Mouse (Mus musculus) kidney, embryonic 15.5 days (tissue): ENCODE data around the gene Klhl26. TPM values are rescaled to one million over a fixed set of nuclear protein-coding genes. Genes with fewer than 3 reads are reported as not detected.
A peak's percentile ranks its signal among the peaks of the same experiment; 100 is the strongest.

Experiments used
- ATAC-seq: fragments of 200-750 bp; cut with Nextera tagmentation; replicated peaks from 2 replicates; pipeline ENCODE4 v1.8.0; 2017; ENCODE audit warnings: moderate TSS enrichment; ENCODE audit not compliant: low FRiP score
- H3K27ac ChIP-seq: fragments of 300-500 bp; sonication (generic); 2 replicates; pipeline ENCODE4 v1.5.1; 2015; ENCODE audit warnings: mild to moderate bottlenecking, inconsistent platforms
- H3K27me3 ChIP-seq: fragments of 300-500 bp; sonication (generic); 2 replicates; pipeline ENCODE4 v1.6.1; 2015; ENCODE audit warnings: inconsistent platforms
- H3K36me3 ChIP-seq: fragments of 300-500 bp; sonication (generic); 2 replicates; pipeline ENCODE4 v1.6.1; 2015; ENCODE audit warnings: inconsistent platforms
- H3K4me1 ChIP-seq: fragments of 300-500 bp; sonication (generic); 2 replicates; pipeline ENCODE4 v1.6.1; 2015; ENCODE audit warnings: inconsistent platforms
- H3K4me2 ChIP-seq: fragments of 300-500 bp; sonication (generic); 2 replicates; pipeline ENCODE4 v1.6.1; 2015; ENCODE audit warnings: moderate library complexity, mild to moderate bottlenecking, inconsistent platforms
- H3K4me3 ChIP-seq: fragments of 300-500 bp; sonication (generic); replicated peaks from 2 replicates; pipeline ENCODE4 v1.5.1; 2015; ENCODE audit warnings: mild to moderate bottlenecking, inconsistent platforms
- H3K9ac ChIP-seq: fragments of 300-500 bp; sonication (generic); 2 replicates; pipeline ENCODE4 v1.6.1; 2015; ENCODE audit warnings: mild to moderate bottlenecking, inconsistent platforms
- H3K9me3 ChIP-seq: fragments of 300-500 bp; sonication (generic); replicated peaks from 2 replicates; pipeline ENCODE4 v1.6.1; 2016; ENCODE audit warnings: inconsistent platforms
- WGBS: fragments of 180-500 bp; shearing (Covaris S2); methylation state at CpG from one replicate; pipeline ENCODE4 v1.1.7; 2015; ENCODE audit warnings: mixed read lengths; 5-methylcytosine and 5-hydroxymethylcytosine counted together
- polyA plus RNA-seq: library from polyadenylated mRNA; unstranded; fragments of >200 nt; fragmentation: Nextera tagmentation; extraction: Ambion mirVana; gene quantifications from 2 replicates; pipeline ENCODE4 v1.2.1, GENCODE M21; 2015

The Klhl26 gene
- polyA plus RNA-seq, 1 experiment from 2014 or later = 23.5 TPM

DNA sequence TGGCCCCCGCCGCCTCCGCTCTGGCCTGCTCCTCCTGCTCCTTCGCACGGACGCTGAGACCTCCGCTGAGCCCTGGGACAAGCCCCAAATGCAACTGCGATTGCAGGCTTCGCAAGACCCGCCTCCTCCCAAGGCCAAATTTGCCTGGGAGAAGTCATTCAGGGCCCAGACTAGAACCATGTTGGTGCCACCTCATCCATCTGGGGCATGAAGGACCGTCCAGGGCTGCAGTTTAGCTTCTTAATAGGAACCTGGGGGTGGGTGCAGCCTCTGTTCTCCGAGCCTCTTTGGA lies 18.9 kb upstream of the Klhl26 start:
- Histone ChIP-seq H3K4me1 (peaks cover 60% of the 10 kb centered on the region), H3K9me3 (no peaks in the 10 kb centered on the region), H3K4me2 (peak overlapping the region; percentile 42), H3K4me3 (peak overlapping the region; percentile 47), H3K36me3 (no peaks in the 10 kb centered on the region), H3K27ac (no peak overlapping the region), H3K27me3 (peaks cover 100% of the 10 kb centered on the region), H3K9ac (no peak overlapping the region)
- 8% methylated on average over 12 of the region's 12 CpGs for WGBS
- no peak for ATAC-seq

DNA sequence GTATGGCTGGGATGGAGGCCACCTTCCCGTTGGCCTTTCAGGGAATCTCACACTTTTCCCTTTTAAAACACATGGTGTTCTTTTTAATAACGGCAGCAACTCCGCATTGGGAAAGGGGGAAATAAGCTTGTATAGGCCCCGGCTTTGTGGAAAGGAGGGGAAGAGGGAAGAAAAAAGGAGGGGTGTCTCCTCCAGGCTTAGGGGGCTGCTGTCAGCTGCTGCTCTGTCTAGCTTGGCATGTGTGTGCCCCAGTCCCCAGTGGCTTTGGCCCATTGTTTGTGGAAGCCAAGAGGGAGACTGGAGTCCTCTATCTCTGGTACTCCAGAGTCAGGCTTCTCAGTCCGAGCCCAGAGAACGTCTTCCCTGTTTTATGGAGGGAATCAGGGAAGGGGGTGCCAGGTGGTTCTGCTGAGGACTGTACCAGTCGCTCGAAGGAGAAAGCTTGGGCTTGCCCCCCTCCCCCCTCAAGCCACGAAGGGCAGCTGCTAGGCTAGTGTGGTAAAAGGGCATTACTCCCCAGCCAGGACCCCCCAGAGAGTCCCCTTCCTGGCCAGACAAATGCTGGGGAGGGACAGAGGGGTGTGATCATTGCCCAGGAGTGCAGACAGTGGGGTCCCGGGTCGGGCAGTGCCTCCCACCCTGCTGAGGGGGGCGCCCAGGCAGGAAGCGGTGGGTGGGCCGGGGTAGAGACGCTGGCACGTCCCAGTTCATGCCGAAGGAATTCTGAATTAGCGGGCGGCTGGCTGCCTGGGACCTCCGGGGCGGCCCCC lies 18.4 kb upstream of the Klhl26 start:
- Histone ChIP-seq H3K9ac (no peak overlapping the region; the same call in 1 of the 2 replicates), H3K27me3 (peaks cover 100% of the 10 kb centered on the region), H3K9me3 (no peaks in the 10 kb centered on the region), H3K36me3 (no peaks in the 10 kb centered on the region), H3K27ac (no peak overlapping the region), H3K4me1 (peaks cover 62% of the 10 kb centered on the region), H3K4me2 (peak overlapping the region; percentile 82), H3K4me3 (peak overlapping the region; percentile 47)
- no peak for ATAC-seq
- WGBS = 2% methylated on average over 21 of the region's 21 CpGs

GRCm38 (mm10) chr8:70494416-70494945 lies 17.7 kb upstream of the Klhl26 start:
- no peaks in the 10 kb centered on the region for H3K9me3 ChIP-seq
- peaks cover 64% of the 10 kb centered on the region for H3K4me1 ChIP-seq
- peaks cover 100% of the 10 kb centered on the region for H3K27me3 ChIP-seq
- no peak overlapping the region for H3K9ac ChIP-seq
- no peak overlapping the region for H3K27ac ChIP-seq
- no peaks in the 10 kb centered on the region for H3K36me3 ChIP-seq
- peak overlapping the region; percentile 47 for H3K4me3 ChIP-seq
- peak overlapping the region; percentile 82 for H3K4me2 ChIP-seq
- ATAC-seq = no peak
- WGBS = 2% methylated on average over 27 of the region's 28 CpGs

GRCm38 (mm10) chr8:70493692-70494415 lies 17.1 kb upstream of the Klhl26 start:
- Histone ChIP-seq H3K4me3 (peak overlapping the region; percentile 47), H3K27me3 (peaks cover 100% of the 10 kb centered on the region), H3K4me1 (peaks cover 70% of the 10 kb centered on the region), H3K4me2 (peak overlapping the region; percentile 82), H3K27ac (no peak overlapping the region), H3K9me3 (no peaks in the 10 kb centered on the region), H3K36me3 (no peaks in the 10 kb centered on the region), H3K9ac (peak overlapping the region; percentile 27; the same call in 1 of the 2 replicates)
- under 1% methylated on average over 47 of the region's 47 CpGs for WGBS
- ATAC-seq = no peak

- peaks cover 79% of the 10 kb centered on the region for H3K4me1 ChIP-seq
- H3K9ac ChIP-seq = peak within 1 kb of the TSS; percentile 27
- H3K9me3 ChIP-seq = no peaks in the 10 kb centered on the region
- H3K4me3 ChIP-seq = peak within 1 kb of the TSS; percentile 47
- H3K36me3 ChIP-seq = no peaks in the 10 kb centered on the region
- peaks cover 100% of the 10 kb centered on the region for H3K27me3 ChIP-seq
- peak within 1 kb of the TSS; percentile 82 for H3K4me2 ChIP-seq
- no peak within 1 kb of the TSS for H3K27ac ChIP-seq
- no peak for ATAC-seq
- WGBS = under 1% methylated on average over 75 of the region's 93 CpGs
Observed at GRCm38 (mm10) chr8:70492664-70493640, 16.2 kb upstream of the Klhl26 start, which contains the start of gene Crlf1. Gene Crlf1, plus strand, starts transcription at chr8:70493158.

GRCm38 (mm10) chr8:70490880-70491495 lies 14.2 kb upstream of the Klhl26 start:
- H3K4me1 ChIP-seq = peaks cover 90% of the 10 kb centered on the region
- H3K9me3 ChIP-seq = no peaks in the 10 kb centered on the region
- H3K4me3 ChIP-seq = no peak overlapping the region; the same call in 1 of the 2 replicates
- peak overlapping the region; percentile 32 for H3K4me2 ChIP-seq
- H3K27ac ChIP-seq = no peak overlapping the region
- ATAC-seq = no peak
- no peak overlapping the region for H3K9ac ChIP-seq
- WGBS = 4% methylated on average over 20 of the region's 20 CpGs
- peaks cover 98% of the 10 kb centered on the region for H3K27me3 ChIP-seq
- no peaks in the 10 kb centered on the region for H3K36me3 ChIP-seq

- H3K9me3 ChIP-seq = no peaks in the 10 kb centered on the region
- 11% methylated on average over 10 of the region's 10 CpGs for WGBS
- no peak overlapping the region for H3K9ac ChIP-seq
- peak overlapping the region; percentile 65 for H3K4me2 ChIP-seq
- H3K4me1 ChIP-seq = peaks cover 84% of the 10 kb centered on the region
- H3K27me3 ChIP-seq = peaks cover 98% of the 10 kb centered on the region
- peak overlapping the region; percentile 39 for H3K4me3 ChIP-seq
- no peak for ATAC-seq
- H3K27ac ChIP-seq = 0 out of 2 replicates have a peak overlapping the region, but pooled peaks have one; percentile 33
- no peaks in the 10 kb centered on the region for H3K36me3 ChIP-seq
Observed at GRCm38 (mm10) chr8:70490061-70490879, 13.5 kb upstream of the Klhl26 start.

DNA sequence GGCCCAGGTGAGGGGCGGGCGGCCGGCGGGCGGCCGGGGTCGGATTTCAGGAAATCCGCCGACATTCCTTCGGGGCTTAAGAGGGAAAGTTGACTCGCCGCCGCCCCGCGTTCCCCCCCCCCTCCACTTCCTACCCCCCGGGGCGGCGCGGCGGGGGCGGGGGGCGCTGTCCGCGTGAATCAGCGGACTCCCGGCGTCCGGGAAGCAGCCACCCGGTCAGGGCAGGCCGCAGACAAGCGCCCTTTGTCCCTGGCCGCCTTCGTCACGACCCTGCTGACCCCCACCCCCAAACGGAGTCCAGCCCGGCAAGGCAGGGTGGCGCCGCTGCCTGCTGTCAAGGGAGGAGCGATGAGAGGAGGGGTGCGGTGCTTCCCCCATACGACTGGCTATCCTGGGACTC lies 12.8 kb upstream of the Klhl26 start:
- H3K9me3 ChIP-seq = no peaks in the 10 kb centered on the region
- H3K36me3 ChIP-seq = no peaks in the 10 kb centered on the region
- H3K4me2 ChIP-seq = peak overlapping the region; percentile 65
- H3K4me3 ChIP-seq = peak overlapping the region; percentile 39
- peaks cover 77% of the 10 kb centered on the region for H3K4me1 ChIP-seq
- WGBS = under 1% methylated on average over 32 of the region's 41 CpGs
- H3K27ac ChIP-seq = 0 out of 2 replicates have a peak overlapping the region, but pooled peaks have one; percentile 33
- peaks cover 98% of the 10 kb centered on the region for H3K27me3 ChIP-seq
- H3K9ac ChIP-seq = peak overlapping the region; percentile 22; the same call in 1 of the 2 replicates
- no peak for ATAC-seq

GRCm38 (mm10) chr8:70488931-70489470 lies 12.2 kb upstream of the Klhl26 start:
- Histone ChIP-seq H3K4me1 (peaks cover 71% of the 10 kb centered on the region), H3K36me3 (no peaks in the 10 kb centered on the region), H3K9ac (0 out of 2 replicates have a peak overlapping the region, but pooled peaks have one; percentile 22), H3K9me3 (no peaks in the 10 kb centered on the region), H3K27ac (0 out of 2 replicates have a peak overlapping the region, but pooled peaks have one; percentile 37), H3K4me3 (peak overlapping the region; percentile 39), H3K4me2 (peak overlapping the region; percentile 65), H3K27me3 (peaks cover 98% of the 10 kb centered on the region)
- no peak for ATAC-seq
- whole genome bisulfite sequencing = 2% methylated on average over 14 of the region's 14 CpGs
